Mouse (Mus musculus): ENCODE data around the gene Arfip1. TPM values are rescaled to one million over a fixed set of nuclear protein-coding genes. Genes with fewer than 3 reads are reported as not detected.
A peak's percentile ranks its signal among the peaks of the same experiment; 100 is the strongest.
"Not testable (repeated sequence)": the region's sequence is repeated elsewhere in the genome, so short reads cannot be mapped to it uniquely, and the experiment has no call there.

Arfip1 gene
- polyA plus RNA-seq, 1 experiment from 2014 or later: 60.9 TPM

DNA sequence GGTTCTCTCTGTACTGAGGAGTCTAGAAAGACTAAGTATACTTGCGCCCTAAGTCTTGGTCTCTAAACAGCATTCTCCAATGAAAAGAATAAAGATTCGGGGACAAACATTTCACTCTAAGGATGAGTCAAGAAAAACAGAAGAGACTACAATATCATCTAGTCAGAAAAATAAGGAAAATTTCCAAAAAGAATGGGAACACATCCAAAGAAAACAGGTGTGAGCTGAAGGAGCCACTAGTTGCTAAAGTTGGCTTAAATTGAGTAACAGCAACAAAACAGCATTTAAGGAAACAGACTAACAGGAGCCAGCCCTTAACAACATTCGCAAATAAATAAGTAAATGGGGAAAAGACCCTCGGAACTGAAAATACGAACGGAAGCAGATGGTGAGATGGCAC is 13.9 kb downstream of the Arfip1 start:
- H3K27ac ChIP-seq (replicated peaks): no peak overlapping the region
- H3K36me3 ChIP-seq (ENCODE audit: control insufficient read depth, insufficient read depth, low read length): no peaks in the 10 kb centered on the region
- no peak overlapping the region for H3K4me2 ChIP-seq (replicated peaks; ENCODE audit: low read depth)
- ATAC-seq (ENCODE audit: low FRiP score, low TSS enrichment): no peak
- H3K4me1 ChIP-seq (replicated peaks; ENCODE audit: control insufficient read depth, insufficient read depth): no peaks in the 10 kb centered on the region
- no peaks in the 10 kb centered on the region for H3K27me3 ChIP-seq (ENCODE audit: control insufficient read depth, insufficient read depth, low read length)
- DNase-seq (ENCODE audit: low spot score): no peak
- H3K9ac ChIP-seq (ENCODE audit: low read length): no peak overlapping the region
- no peak overlapping the region for H3K4me3 ChIP-seq (ENCODE audit: low read depth, low read length)
- 94% methylated on average over 6 of the region's 6 CpGs for WGBS
- TF ChIP-seq CTCF (IDR thresholded peaks at IDR 0.05; ENCODE audit: low read depth): no peak
- no peak for TF ChIP-seq EP300 (optimal IDR thresholded peaks at IDR 0.05)
- no peaks in the 10 kb centered on the region for H3K9me3 ChIP-seq (ENCODE audit: control insufficient read depth, low read length)

DNA sequence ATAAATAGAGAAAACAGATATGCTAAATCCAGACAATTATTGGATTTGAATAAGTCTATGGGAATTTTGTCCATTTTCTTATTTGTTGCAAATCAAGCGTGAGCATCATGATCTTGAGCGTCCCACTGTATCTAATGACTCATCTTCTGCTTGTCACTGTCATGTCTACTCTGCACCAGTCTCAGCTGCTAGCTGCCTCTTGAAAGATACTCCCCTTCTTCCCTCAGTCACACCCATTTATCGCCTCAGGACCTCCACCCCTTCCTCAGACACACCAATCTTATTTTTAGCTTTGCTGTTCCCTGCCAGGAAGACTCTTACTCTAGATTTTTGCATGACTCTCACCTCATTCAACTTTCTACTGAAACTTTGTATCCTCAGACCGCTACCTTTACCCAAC is 19.0 kb downstream of the Arfip1 start:
- H3K27me3 ChIP-seq (ENCODE audit: control insufficient read depth, insufficient read depth, low read length): no peaks in the 10 kb centered on the region
- H3K4me3 ChIP-seq (ENCODE audit: low read depth, low read length): no peak overlapping the region
- WGBS: 82% methylated on average over 4 of the region's 4 CpGs
- no peak overlapping the region for H3K9ac ChIP-seq (ENCODE audit: low read length)
- no peak for ATAC-seq (ENCODE audit: low FRiP score, low TSS enrichment)
- TF ChIP-seq EP300 (optimal IDR thresholded peaks at IDR 0.05) (no peak), CTCF (IDR thresholded peaks at IDR 0.05; ENCODE audit: low read depth) (no peak)
- no peak overlapping the region for H3K27ac ChIP-seq (replicated peaks)
- H3K4me2 ChIP-seq (replicated peaks; ENCODE audit: low read depth): no peak overlapping the region
- H3K36me3 ChIP-seq (ENCODE audit: control insufficient read depth, insufficient read depth, low read length): no peaks in the 10 kb centered on the region
- no peak for DNase-seq (ENCODE audit: low spot score)
- H3K9me3 ChIP-seq (ENCODE audit: control insufficient read depth, low read length): no peaks in the 10 kb centered on the region
- no peaks in the 10 kb centered on the region for H3K4me1 ChIP-seq (replicated peaks; ENCODE audit: control insufficient read depth, insufficient read depth)

DNA sequence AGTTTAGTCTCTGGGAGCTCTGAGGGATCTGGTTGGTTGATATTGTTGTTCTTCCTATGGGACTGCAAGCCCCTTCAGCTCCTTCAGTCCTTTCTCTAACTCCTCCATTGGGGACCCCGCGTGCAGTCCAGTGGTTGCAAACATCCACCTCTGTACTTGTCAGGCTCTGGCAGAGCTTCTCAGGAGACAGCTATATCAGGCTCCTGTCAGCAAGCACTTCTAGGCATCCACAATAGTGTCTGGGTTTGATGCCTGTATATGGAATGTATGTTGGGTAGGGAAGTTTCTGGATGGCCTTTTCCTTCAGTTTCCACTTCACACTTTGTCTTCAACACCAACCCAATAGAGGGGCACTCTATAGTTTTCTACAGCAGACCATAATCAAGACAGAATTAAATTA is 19.5 kb downstream of the Arfip1 start:
- not testable (repeated sequence) for H3K4me3 ChIP-seq (ENCODE audit: low read depth, low read length); DNase-seq (ENCODE audit: low spot score); H3K4me2 ChIP-seq (replicated peaks; ENCODE audit: low read depth); H3K36me3 ChIP-seq (ENCODE audit: control insufficient read depth, insufficient read depth, low read length); H3K9ac ChIP-seq (ENCODE audit: low read length); H3K4me1 ChIP-seq (replicated peaks; ENCODE audit: control insufficient read depth, insufficient read depth); H3K27me3 ChIP-seq (ENCODE audit: control insufficient read depth, insufficient read depth, low read length); H3K27ac ChIP-seq (replicated peaks); H3K9me3 ChIP-seq (ENCODE audit: control insufficient read depth, low read length); ATAC-seq (ENCODE audit: low FRiP score, low TSS enrichment)
- 100% methylated on average over 2 of the region's 2 CpGs for WGBS

DNA sequence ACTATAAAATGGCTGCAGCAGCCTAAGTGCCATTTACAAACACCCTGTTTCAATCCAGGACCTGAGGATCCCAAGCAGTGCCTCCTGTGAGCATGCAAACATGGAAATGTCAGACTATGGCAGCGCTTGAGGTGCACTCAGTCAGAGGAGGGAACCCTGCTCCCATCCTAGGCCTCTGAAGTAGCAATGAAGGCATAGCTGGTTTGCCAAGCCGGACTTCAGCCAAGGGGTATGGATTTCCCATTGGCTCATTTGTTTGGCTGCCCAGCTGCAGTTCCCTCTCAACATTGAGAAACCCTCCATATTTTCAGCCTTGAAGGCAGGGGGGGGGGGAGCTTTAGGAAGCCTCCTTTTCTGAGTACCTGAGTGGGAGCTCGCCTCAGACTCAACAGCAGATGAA is 24.1 kb downstream of the Arfip1 start:
- Histone ChIP-seq H3K9ac (ENCODE audit: low read length) (no peak overlapping the region), H3K27ac (replicated peaks) (0 out of 2 replicates have a peak overlapping the region, but pooled peaks have one; percentile 4), H3K4me3 (ENCODE audit: low read depth, low read length) (no peak overlapping the region), H3K9me3 (ENCODE audit: control insufficient read depth, low read length) (no peaks in the 10 kb centered on the region), H3K4me2 (replicated peaks; ENCODE audit: low read depth) (no peak overlapping the region), H3K36me3 (ENCODE audit: control insufficient read depth, insufficient read depth, low read length) (no peaks in the 10 kb centered on the region), H3K4me1 (replicated peaks; ENCODE audit: control insufficient read depth, insufficient read depth) (no peaks in the 10 kb centered on the region), H3K27me3 (ENCODE audit: control insufficient read depth, insufficient read depth, low read length) (no peaks in the 10 kb centered on the region)
- no peak for TF ChIP-seq EP300 (optimal IDR thresholded peaks at IDR 0.05)
- no peak for TF ChIP-seq CTCF (IDR thresholded peaks at IDR 0.05; ENCODE audit: low read depth)
- ATAC-seq (ENCODE audit: low FRiP score, low TSS enrichment) (no peak), DNase-seq (ENCODE audit: low spot score) (no peak)
- 92% methylated on average over 3 of the region's 3 CpGs for WGBS

DNA sequence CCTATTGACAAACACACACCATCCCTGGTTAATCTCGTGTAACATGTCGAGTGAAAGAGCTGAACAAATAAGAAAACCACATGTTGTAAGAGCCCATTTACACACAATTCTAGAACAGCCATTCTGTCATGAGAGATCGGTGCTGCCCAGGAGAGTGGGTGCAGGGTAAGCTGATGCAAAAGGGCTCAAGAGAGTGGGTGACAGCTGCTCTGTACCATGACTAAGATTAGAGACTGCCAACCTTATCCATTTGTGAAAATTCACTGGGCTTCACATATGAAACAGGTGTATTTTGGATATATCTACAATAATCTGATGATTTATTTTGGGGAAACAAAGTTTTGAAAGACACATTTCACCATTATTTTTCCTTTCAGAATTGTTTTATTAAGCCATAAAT is 26.6 kb downstream of the Arfip1 start:
- no peaks in the 10 kb centered on the region for H3K27me3 ChIP-seq (ENCODE audit: control insufficient read depth, insufficient read depth, low read length)
- H3K9me3 ChIP-seq (ENCODE audit: control insufficient read depth, low read length): no peaks in the 10 kb centered on the region
- no peaks in the 10 kb centered on the region for H3K4me1 ChIP-seq (replicated peaks; ENCODE audit: control insufficient read depth, insufficient read depth)
- no peak overlapping the region for H3K4me2 ChIP-seq (replicated peaks; ENCODE audit: low read depth)
- H3K4me3 ChIP-seq (ENCODE audit: low read depth, low read length): no peak overlapping the region
- 65% methylated on average over 3 of the region's 3 CpGs for WGBS
- DNase-seq (ENCODE audit: low spot score) (no peak), ATAC-seq (ENCODE audit: low FRiP score, low TSS enrichment) (no peak)
- TF ChIP-seq EP300 (optimal IDR thresholded peaks at IDR 0.05) (no peak), CTCF (IDR thresholded peaks at IDR 0.05; ENCODE audit: low read depth) (no peak)
- no peak overlapping the region for H3K9ac ChIP-seq (ENCODE audit: low read length)
- H3K27ac ChIP-seq (replicated peaks): no peak overlapping the region
- no peaks in the 10 kb centered on the region for H3K36me3 ChIP-seq (ENCODE audit: control insufficient read depth, insufficient read depth, low read length)

DNA sequence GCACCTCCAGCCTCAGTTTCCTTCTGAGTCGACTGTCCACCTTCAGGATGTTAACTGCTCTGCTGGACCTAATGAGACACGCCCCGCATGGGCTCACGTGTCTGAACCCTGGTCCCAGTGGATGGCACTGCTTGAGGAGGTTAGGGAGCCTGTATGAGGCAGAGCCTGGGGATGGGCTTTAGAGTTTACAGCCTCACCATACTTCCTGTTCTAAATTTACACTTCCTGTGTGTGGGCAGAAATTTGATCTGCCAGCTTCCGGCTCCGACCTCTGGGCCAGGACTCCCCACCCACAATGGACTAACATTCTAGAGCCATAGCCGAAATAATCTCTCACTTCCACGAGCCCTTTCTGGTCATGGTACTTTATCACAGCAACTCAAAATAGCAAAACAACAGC is 35.2 kb downstream of the Arfip1 start:
- Histone ChIP-seq H3K27me3 (ENCODE audit: control insufficient read depth, insufficient read depth, low read length) (no peaks in the 10 kb centered on the region), H3K36me3 (ENCODE audit: control insufficient read depth, insufficient read depth, low read length) (no peaks in the 10 kb centered on the region), H3K4me2 (replicated peaks; ENCODE audit: low read depth) (no peak overlapping the region), H3K9ac (ENCODE audit: low read length) (no peak overlapping the region), H3K4me1 (replicated peaks; ENCODE audit: control insufficient read depth, insufficient read depth) (no peaks in the 10 kb centered on the region), H3K27ac (replicated peaks) (no peak overlapping the region), H3K4me3 (ENCODE audit: low read depth, low read length) (no peak overlapping the region), H3K9me3 (ENCODE audit: control insufficient read depth, low read length) (no peaks in the 10 kb centered on the region)
- TF ChIP-seq EP300 (optimal IDR thresholded peaks at IDR 0.05) (no peak), CTCF (IDR thresholded peaks at IDR 0.05; ENCODE audit: low read depth) (no peak)
- no peak for ATAC-seq (ENCODE audit: low FRiP score, low TSS enrichment)
- 74% methylated on average over 8 of the region's 8 CpGs for WGBS
- no peak for DNase-seq (ENCODE audit: low spot score)
